Mouse (Mus musculus) embryo, embryonic 9.5 days (tissue): ENCODE measurements at regions not wholly inside any gene's neighbourhood (a gene's known extent, or its start where the extent isn't known, plus 50 kb on each side); places are given as distances from the start of the nearest gene placed in this dataset.
"Not testable (repeated sequence)": the region's sequence is repeated elsewhere in the genome, so short reads cannot be mapped to it uniquely, and the experiment has no call there.

Experiments
- DNase-seq: peaks from one replicate; pipeline ENCODE4 v3.0.0-alpha.2; 2017; ENCODE audit errors: extremely low spot score

DNA sequence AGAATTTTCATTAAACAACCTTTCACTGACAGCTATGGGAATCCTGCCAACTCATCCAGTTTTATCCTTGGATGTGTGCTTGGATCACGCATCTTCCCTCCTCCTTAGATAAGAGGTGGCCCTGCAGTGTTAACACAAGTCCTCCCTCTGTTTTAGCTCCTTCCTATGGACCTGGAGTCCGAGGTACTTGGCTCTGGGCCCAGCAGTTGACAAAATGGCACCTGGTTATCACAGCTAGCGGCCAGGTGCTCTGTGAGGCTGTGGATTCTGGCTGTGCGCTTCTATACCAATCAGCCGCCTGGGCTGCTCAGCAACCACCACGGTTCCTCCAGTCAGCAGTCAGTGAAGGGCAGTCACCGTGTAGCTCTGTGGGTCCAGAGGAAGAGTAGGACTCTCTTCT, 157.4 kb downstream of the Prdm2 start:
- DNase-seq = no peak

GRCm38 (mm10) chr4:143053029-143053428, 159.8 kb downstream of the Prdm2 start:
- DNase-seq = no peak

- no peak for DNase-seq
Observed at GRCm38 (mm10) chr4:143051205-143051604, 161.6 kb downstream of the Prdm2 start.

GRCm38 (mm10) chr4:143045245-143045644, 167.6 kb downstream of the Prdm2 start:
- DNase-seq = no peak

DNA sequence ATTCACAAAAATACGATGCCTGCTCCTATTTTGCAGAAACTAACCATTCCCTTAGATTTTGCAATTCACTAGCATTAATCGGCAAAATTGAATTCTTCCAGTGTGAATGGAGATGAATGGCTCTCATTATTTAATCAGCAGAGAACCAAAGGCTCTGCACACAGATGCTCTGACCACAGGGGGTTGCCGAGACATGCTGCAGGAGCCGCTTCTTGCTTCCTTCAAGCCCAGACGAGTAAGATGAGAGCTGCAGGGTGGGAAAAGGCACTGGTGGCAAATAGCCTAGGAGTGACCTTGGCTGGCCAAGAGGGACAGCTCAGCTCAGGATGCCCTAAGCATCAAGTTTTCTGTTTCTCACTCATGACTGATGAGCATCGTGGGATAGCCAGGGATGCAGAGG, 170.0 kb downstream of the Prdm2 start:
- no peak for DNase-seq

- DNase-seq = no peak
Observed at GRCm38 (mm10) chr4:143038626-143039025, 174.2 kb downstream of the Prdm2 start.

DNA sequence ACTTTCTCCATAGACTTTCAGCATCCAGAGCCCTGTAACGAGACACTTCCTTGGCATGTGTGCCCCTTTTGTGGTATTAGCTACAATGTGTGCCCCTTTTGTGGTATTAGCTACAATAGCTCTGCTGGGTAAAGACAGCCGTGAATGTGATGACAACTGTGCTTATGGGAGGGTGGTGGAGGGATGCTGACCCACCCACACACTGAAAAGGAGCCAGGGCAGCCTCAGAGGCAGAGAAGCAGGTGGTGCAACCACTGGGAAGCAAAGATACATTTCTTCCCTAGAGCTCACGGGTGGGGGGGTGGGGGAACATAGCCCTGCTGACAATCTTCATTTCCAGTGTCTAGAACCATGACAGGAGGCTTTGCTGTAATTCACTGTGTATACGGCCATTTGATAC, 176.1 kb downstream of the Prdm2 start:
- DNase-seq = no peak

GRCm38 (mm10) chr4:143035089-143035488, 177.7 kb downstream of the Prdm2 start:
- DNase-seq = not testable (repeated sequence)

GRCm38 (mm10) chr4:143034324-143034723, 178.5 kb downstream of the Prdm2 start:
- DNase-seq = not testable (repeated sequence)

DNA sequence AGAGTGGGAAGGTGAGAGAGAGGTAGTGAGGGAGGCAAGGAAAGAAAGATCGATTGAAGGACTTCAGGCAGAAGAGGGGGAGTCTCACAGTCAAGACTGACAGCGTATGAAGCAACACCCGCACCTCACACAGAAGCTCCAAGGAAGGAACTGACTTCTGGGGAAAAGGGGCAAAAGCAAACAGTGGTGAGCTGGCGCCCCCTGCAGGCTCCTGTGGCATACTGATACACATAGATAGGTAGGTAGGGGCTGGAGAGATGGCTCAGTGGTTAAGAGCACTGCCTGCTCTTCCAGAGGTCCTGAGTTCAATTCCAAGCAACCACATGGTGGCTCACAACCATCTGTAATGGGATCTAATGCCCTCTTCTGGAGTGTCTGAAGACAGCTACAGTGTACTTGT, 183.0 kb downstream of the Prdm2 start:
- not testable (repeated sequence) for DNase-seq

- DNase-seq = peak; percentile 69
Observed at GRCm38 (mm10) chr4:143027292-143027691, 185.5 kb downstream of the Prdm2 start.

- peak; percentile 61 for DNase-seq
Observed at GRCm38 (mm10) chr4:143021242-143021881, 191.4 kb downstream of the Prdm2 start.

DNA sequence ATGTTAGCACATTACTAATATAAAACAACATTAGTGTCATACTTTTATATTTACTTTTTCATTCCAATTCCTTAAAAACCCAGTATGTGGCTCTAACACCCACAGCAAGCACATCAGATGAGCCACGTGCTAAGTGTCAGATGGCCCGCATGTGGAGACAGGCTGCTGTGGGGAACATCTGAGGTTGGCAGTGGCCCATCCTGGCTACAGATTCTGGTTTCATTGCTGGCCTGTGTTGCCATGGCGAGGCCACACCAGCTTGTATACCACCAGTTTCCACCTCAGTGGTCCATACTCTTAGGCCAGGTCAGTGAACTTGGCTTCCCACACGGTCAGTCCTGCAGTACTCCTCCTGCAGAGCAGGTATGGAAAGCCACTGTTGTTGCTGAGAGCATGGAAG, 192.1 kb downstream of the Prdm2 start:
- DNase-seq = no peak

GRCm38 (mm10) chr4:143012900-143013299, 199.9 kb downstream of the Prdm2 start:
- DNase-seq = no peak

GRCm38 (mm10) chr4:143001961-143002360, 210.8 kb downstream of the Prdm2 start:
- no peak for DNase-seq

DNA sequence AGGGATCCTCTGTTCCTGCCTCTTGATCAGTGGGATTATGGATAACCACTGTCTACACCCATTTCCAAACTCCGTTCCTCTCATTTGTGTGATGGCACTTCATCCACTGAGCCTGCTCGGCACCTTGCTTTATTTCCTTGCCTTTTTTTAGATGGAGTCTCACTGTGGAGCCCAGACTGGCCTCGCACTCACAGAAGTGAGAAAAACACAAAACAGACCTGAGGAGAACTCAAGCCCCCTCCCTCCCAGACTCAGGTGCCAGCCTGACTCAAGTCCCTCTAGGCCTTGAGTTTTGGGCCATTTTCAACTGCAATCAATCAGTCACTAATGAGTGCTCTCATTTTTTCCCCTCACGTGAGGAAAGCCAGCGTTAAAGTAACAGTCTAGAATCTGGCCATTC, 211.3 kb downstream of the Prdm2 start:
- DNase-seq = no peak

- DNase-seq = no peak
Observed at GRCm38 (mm10) chr4:142996406-142996805, 216.4 kb downstream of the Prdm2 start.

GRCm38 (mm10) chr4:142991401-142991800, 221.4 kb downstream of the Prdm2 start:
- DNase-seq = no peak

- DNase-seq = peak; percentile 39
Observed at GRCm38 (mm10) chr4:142989175-142989574, 223.6 kb downstream of the Prdm2 start.

DNA sequence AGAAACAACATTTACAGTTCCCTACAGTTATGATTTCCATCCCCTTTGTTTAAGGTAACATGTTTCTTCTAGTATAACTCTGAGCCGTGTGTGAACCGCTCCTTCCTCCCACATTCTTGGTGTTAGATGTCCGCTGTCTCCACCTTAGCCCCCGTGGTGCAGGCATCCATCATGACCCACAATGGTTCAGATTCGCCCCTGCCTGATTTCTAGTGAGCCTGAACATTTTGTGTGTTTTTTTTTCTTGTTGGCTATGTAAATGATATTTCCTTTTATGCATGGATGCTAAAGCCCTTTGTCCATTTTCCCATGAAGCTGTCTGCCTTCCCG, 229.5 kb downstream of the Prdm2 start:
- DNase-seq = no peak

GRCm38 (mm10) chr4:142982585-142983294, 230.1 kb downstream of the Prdm2 start:
- no peak for DNase-seq

DNA sequence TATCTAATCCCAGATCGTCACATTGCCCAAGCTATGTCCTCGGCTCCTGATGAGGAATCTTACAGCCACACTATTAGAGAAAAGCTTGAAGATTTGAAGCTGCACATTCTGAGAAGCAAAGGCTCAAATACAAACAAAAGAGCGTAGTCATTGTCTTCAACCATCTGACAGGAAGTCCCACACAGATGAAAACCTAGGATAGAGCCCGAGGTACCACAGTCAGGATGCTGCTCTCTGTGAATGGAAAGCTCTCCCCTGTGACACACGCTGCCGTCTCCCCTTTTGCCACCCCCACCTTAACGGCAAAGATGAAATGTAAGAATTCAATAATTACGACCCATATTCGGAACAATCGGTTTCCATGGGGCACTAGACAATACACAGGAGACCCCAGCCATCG, 237.2 kb downstream of the Prdm2 start:
- no peak for DNase-seq

DNA sequence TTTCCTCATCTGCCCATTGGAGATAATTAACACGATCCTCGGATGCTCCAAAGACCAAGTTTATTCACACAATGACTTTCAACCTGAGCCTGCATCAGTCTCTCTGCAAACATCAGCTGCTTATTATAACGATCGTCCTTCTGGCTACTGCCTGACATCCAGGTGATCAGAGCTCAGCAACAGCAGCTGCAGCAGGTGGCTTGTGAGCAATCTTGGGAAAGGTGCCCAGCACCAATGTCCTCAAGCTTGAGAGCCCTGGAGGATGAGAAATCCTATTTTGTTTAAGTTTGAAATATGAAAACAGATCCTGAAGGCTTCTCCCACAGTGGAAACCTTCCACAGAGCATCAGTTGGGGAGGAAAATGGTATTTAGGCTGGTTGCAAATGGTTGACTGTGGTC, 242.8 kb downstream of the Prdm2 start:
- DNase-seq = no peak

DNA sequence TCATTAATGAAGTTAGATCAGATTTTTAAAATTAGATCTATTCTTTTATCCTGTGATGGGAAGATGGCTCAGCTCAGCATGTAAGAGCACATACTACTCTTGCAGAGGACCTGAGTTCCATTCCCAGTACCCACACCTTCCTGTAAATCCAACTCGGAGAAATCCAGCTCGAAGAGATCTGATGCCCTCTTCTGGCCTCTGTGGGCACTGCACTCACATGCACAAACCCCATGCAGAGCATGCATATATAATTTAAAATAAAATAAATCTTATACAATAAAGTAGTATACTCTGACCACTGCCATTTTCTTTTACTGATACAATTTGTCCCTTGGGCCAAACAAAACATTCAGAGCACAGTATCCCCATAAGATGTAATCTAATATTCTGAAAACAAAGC, 245.2 kb downstream of the Prdm2 start:
- DNase-seq = no peak
